Mouse (Mus musculus) spleen, adult 2 months (tissue): ENCODE measurements around the gene Clvs2. TPM values are rescaled to one million over a fixed set of nuclear protein-coding genes. Genes with fewer than 3 reads are reported as not detected.

Experiments used
- DNase-seq, 2 experiments: peaks; one replicate each; pipeline versions ENCODE4 v3.0.0 to v3.0.0-alpha.2; 2012 to 2021; ENCODE audit warnings: low spot score in 2 of 2, low read depth in 1 of 2
- H3K27ac ChIP-seq: fragments of 200-500 bp; 2 replicates; pipeline ENCODE4 v1.5.1; 2012; ENCODE audit warnings: low read length, inconsistent platforms; ENCODE audit not compliant: insufficient read depth
- H3K27me3 ChIP-seq: fragments of 200-500 bp; 2 replicates; pipeline ENCODE4 v1.6.1; 2012; ENCODE audit warnings: mild to moderate bottlenecking, moderate library complexity, low read length, inconsistent platforms; ENCODE audit not compliant: control insufficient read depth, insufficient read depth
- H3K36me3 ChIP-seq: fragments of 200-500 bp; 2 replicates; pipeline ENCODE4 v1.6.1; 2012; ENCODE audit warnings: mild to moderate bottlenecking, low read length, inconsistent platforms; ENCODE audit not compliant: control insufficient read depth, insufficient read depth
- H3K4me1 ChIP-seq: fragments of 200-500 bp; 2 replicates; pipeline ENCODE4 v1.6.1; 2011; ENCODE audit warnings: inconsistent platforms; ENCODE audit not compliant: control insufficient read depth, insufficient read depth, insufficient read length
- H3K4me3 ChIP-seq: fragments of 200-500 bp; 2 replicates; pipeline ENCODE4 v1.5.1; 2011; ENCODE audit warnings: mild to moderate bottlenecking, inconsistent platforms; ENCODE audit not compliant: insufficient read depth, insufficient read length; ENCODE audit errors: extremely low read depth
- CTCF ChIP-seq: fragments of 200-500 bp; IDR thresholded peaks from 2 replicates; pipeline ENCODE4 v1.5.1; 2011; ENCODE audit warnings: mild to moderate bottlenecking, inconsistent platforms; ENCODE audit not compliant: insufficient read depth, insufficient read length, insufficient replicate concordance; ENCODE audit errors: extremely low read depth
- POLR2A ChIP-seq: fragments of 200-500 bp; IDR thresholded peaks from 2 replicates; pipeline ENCODE4 v1.6.1; 2011; ENCODE audit warnings: low read depth, low read length, inconsistent platforms
- WGBS: fragments of 180-500 bp; shearing (Covaris S2); methylation state at CpG from one replicate; pipeline ENCODE4 v1.1.7; 2018; 5-methylcytosine and 5-hydroxymethylcytosine counted together
- polyA plus RNA-seq: library from polyadenylated mRNA; depleted of rRNA; stranded (reverse); fragments of >200 nt; gene quantifications from 2 replicates; pipeline ENCODE4 v1.2.3, GENCODE M21; 2012; rRNA removed

Clvs2 gene
- polyA plus RNA-seq, 1 experiment = not detected

DNA sequence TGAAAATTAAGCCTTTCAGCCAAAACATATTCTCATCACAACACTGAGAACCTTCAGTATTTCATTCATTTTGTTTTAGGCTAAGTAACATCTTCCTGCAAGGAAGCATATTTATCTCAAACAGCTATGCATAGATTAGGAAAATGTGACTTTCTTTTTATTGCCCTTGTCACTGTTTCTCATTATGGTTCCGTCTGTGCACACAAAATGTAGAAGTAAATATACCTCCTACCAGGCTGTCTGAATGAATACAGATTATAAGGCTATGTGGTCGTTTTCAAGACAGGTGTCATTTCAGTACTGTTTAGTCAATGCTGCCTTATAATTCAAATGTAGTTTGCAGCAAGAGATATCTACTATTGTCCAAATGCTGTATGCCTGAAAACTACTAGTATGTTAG is 35.8 kb downstream of the Clvs2 start:
- H3K4me1 ChIP-seq = no peaks in the 10 kb centered on the region
- no peaks in the 10 kb centered on the region for H3K27me3 ChIP-seq
- no peak for TF ChIP-seq POLR2A
- TF ChIP-seq CTCF = no peak
- DNase-seq = no peak
- no peaks in the 10 kb centered on the region for H3K36me3 ChIP-seq
- H3K4me3 ChIP-seq = no peak overlapping the region
- 66% methylated on average over 2 of the region's 2 CpGs for WGBS
- no peak overlapping the region for H3K27ac ChIP-seq

GRCm38 (mm10) chr10:33587118-33587517 is 37.5 kb downstream of the Clvs2 start:
- TF ChIP-seq POLR2A (no peak), CTCF (no peak)
- Histone ChIP-seq H3K27me3 (no peaks in the 10 kb centered on the region), H3K36me3 (no peaks in the 10 kb centered on the region), H3K4me1 (no peaks in the 10 kb centered on the region), H3K27ac (no peak overlapping the region), H3K4me3 (no peak overlapping the region)
- 44% methylated on average over 2 of the region's 2 CpGs for WGBS
- no peak for DNase-seq

- WGBS = 68% methylated on average over 3 of the region's 3 CpGs
- Histone ChIP-seq H3K27me3 (no peaks in the 10 kb centered on the region), H3K36me3 (no peaks in the 10 kb centered on the region), H3K4me1 (no peaks in the 10 kb centered on the region), H3K27ac (no peak overlapping the region), H3K4me3 (no peak overlapping the region)
- DNase-seq = no peak
- TF ChIP-seq POLR2A = no peak
- no peak for TF ChIP-seq CTCF
These were observed 66.5 kb downstream of the Clvs2 start for GRCm38 (mm10) chr10:33558081-33558480.

DNA sequence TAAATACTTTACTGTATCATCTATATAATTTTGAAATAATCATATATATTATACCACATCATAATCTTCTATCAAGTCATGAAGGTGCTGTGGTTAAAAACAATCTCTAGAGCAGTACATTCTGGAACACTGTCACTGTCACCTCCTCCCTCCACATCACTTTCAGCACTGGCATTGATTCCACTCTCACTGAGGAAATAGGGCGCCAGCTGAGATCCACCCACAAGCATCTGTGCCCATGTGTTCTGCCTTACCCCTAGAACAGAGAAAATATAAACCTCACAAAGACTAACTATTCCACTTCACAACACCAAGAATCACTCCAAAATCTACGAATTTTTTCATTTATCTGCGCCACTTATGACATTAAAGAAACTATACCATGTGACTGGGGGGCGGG is 84.2 kb downstream of the Clvs2 start:
- H3K27me3 ChIP-seq = no peaks in the 10 kb centered on the region
- no peak for DNase-seq

More for the DNA sequence above, 84.2 kb downstream of the Clvs2 start:
- Histone ChIP-seq H3K4me1 (no peaks in the 10 kb centered on the region), H3K4me3 (no peak overlapping the region), H3K27ac (no peak overlapping the region), H3K36me3 (no peaks in the 10 kb centered on the region)
- 81% methylated on average over 4 of the region's 4 CpGs for WGBS
- TF ChIP-seq POLR2A = no peak
- no peak for TF ChIP-seq CTCF

Other genes starting within 250 kb of the Clvs2 start
- not detected in 2 replicates for gene Sult3a2, start 161.9 kb upstream of the Clvs2 start, polyA plus RNA-seq
- not detected in 2 replicates for gene Sult3a1, start 233.0 kb upstream of the Clvs2 start, polyA plus RNA-seq